In genomic region chr7:65395166-65395565, GRCm38 (mm10) we compare ENCODE assay signal across 13 mouse cellular contexts.
"Had no signal": no experiment of that assay in that cellular context is flagged by ENCODE, and none has a peak within 500 bp of the region (broad histone marks: within the 10 kb centered on the region; RNA-seq: fewer than 3 reads in every experiment).

No protein-coding gene starts in this region.

- ATAC-seq: liver, embryonic 12.5 days; midbrain, embryonic 16.5 days had no signal

- H3K4me3 ChIP-seq: limb, embryonic 15.5 days; liver, embryonic 12.5 days; midbrain, embryonic 10.5 days; neural tube, embryonic 13.5 days had no signal

- H3K27me3 ChIP-seq: limb, embryonic 15.5 days had no signal

- H3K4me2 ChIP-seq: limb, embryonic 15.5 days; liver, embryonic 12.5 days; neural tube, embryonic 13.5 days had no signal

- DNase-seq: kidney, adult 9 months; kidney, postnatal 36 days; retina, postnatal 1 day; right cerebral cortex, postnatal 4 days; spleen, adult 18-20 months; thymus, adult 18-20 months; thymus, postnatal 14 days had no signal

- H3K9me3 ChIP-seq: limb, embryonic 15.5 days; liver, embryonic 12.5 days; midbrain, embryonic 10.5 days; neural tube, embryonic 13.5 days had no signal

- H3K36me3 ChIP-seq: limb, embryonic 15.5 days; liver, embryonic 12.5 days; midbrain, embryonic 10.5 days; neural tube, embryonic 13.5 days had no signal

- H3K9ac ChIP-seq: limb, embryonic 15.5 days; liver, embryonic 12.5 days had no signal

- H3K27ac ChIP-seq: kidney, postnatal 0 days; limb, embryonic 15.5 days; liver, embryonic 12.5 days; midbrain, embryonic 10.5 days; neural tube, embryonic 13.5 days had no signal
